Mouse (Mus musculus): ENCODE data around the gene Olfr223. TPM values are rescaled to one million over a fixed set of nuclear protein-coding genes. Genes with fewer than 3 reads are reported as not detected.
"Not testable (repeated sequence)": the region's sequence is repeated elsewhere in the genome, so short reads cannot be mapped to it uniquely, and the experiment has no call there.

Gene Olfr223
- total RNA-seq, 2 experiments from 2014 or later, result not detected

GRCm38 (mm10) chr11:59596091-59596490 is 3.0 kb upstream of the Olfr223 start:
- DNase-seq, result no peak

GRCm38 (mm10) chr11:59589496-59589895 is 3.6 kb downstream of the Olfr223 start:
- DNase-seq, result no peak

- no peak for DNase-seq
Observed at GRCm38 (mm10) chr11:59584539-59584938, 8.6 kb downstream of the Olfr223 start.

- not testable (repeated sequence) for DNase-seq
Observed at GRCm38 (mm10) chr11:59576135-59576534, 17.0 kb downstream of the Olfr223 start, which contains the start of gene Olfr222. Gene Olfr222, minus strand, starts transcription at chr11:59576235.

- DNase-seq, result no peak
Observed at GRCm38 (mm10) chr11:59575726-59576125, 17.4 kb downstream of the Olfr223 start.

- no peak for DNase-seq
Observed at GRCm38 (mm10) chr11:59569306-59569705, 23.8 kb downstream of the Olfr223 start.

GRCm38 (mm10) chr11:59562837-59563236 is 30.3 kb downstream of the Olfr223 start:
- no peak for DNase-seq

GRCm38 (mm10) chr11:59562336-59562735 is 30.8 kb downstream of the Olfr223 start:
- DNase-seq, result no peak

GRCm38 (mm10) chr11:59560906-59561305 is 32.2 kb downstream of the Olfr223 start:
- no peak for DNase-seq

GRCm38 (mm10) chr11:59554535-59554934 is 38.6 kb downstream of the Olfr223 start:
- no peak for DNase-seq

- DNase-seq, result no peak
Observed at GRCm38 (mm10) chr11:59554127-59554526, 39.0 kb downstream of the Olfr223 start.

GRCm38 (mm10) chr11:59544005-59544404 is 49.1 kb downstream of the Olfr223 start:
- no peak for DNase-seq

- no peak for DNase-seq
Observed at GRCm38 (mm10) chr11:59543376-59543775, 49.7 kb downstream of the Olfr223 start.

GRCm38 (mm10) chr11:59542442-59542841 is 50.6 kb downstream of the Olfr223 start:
- no peak for DNase-seq

- DNase-seq, result no peak
Observed at GRCm38 (mm10) chr11:59541324-59541723, 51.8 kb downstream of the Olfr223 start, which contains the start of gene Nlrp3. Gene Nlrp3, plus strand, starts transcription at chr11:59541568.

- no peak for DNase-seq
Observed at GRCm38 (mm10) chr11:59540123-59540522, 53.0 kb downstream of the Olfr223 start.

Other genes with a start within 250 kb of the Olfr223 start
- gene Prss38, start 217.6 kb downstream of the Olfr223 start, total RNA-seq (2021), result not detected
- 1 to 10 TPM; 8.5 to 8.8 TPM for gene Jmjd4, start 143.2 kb downstream of the Olfr223 start, total RNA-seq (2021)
- gene Snap47, start 142.1 kb downstream of the Olfr223 start, total RNA-seq (2021), result 10 to 100 TPM; 18.2 to 23.6 TPM
- 1 to 10 TPM; 2.3 to 2.6 TPM for gene Zfp867, start 120.8 kb downstream of the Olfr223 start, total RNA-seq (2021)
- gene Zkscan17, start 66.5 kb downstream of the Olfr223 start, total RNA-seq (2021), result 10 to 100 TPM; 12.9 to 15.8 TPM
- under 1 TPM; 0.32 to 0.33 TPM for gene Nlrp3, start 51.7 kb downstream of the Olfr223 start, total RNA-seq (2021)
- gene Olfr222, start 17.1 kb downstream of the Olfr223 start, total RNA-seq (2021), result not detected
- gene Mprip, start 68.0 kb upstream of the Olfr223 start, total RNA-seq (2021), result 10 to 100 TPM; 71.9 to 86.7 TPM
- not detected for gene Pld6, start 194.4 kb upstream of the Olfr223 start, total RNA-seq (2021)
- gene Flcn, start 216.7 kb upstream of the Olfr223 start, total RNA-seq (2021), result 10 to 100 TPM; 30.8 to 46.1 TPM
- 10 to 100 TPM; 18.0 to 24.5 TPM for gene Nt5m, start 246.2 kb upstream of the Olfr223 start, total RNA-seq (2021)
- gene Cops3, start 246.5 kb upstream of the Olfr223 start, total RNA-seq (2021), result 10 to 100 TPM; 76.2 TPM

Data from gastrocnemius, postnatal 25 days (tissue).